Mouse (Mus musculus) monocyte, adult 5-6 weeks (primary cell): ENCODE data around the gene Vps18. TPM values are rescaled to one million over a fixed set of nuclear protein-coding genes. Genes with fewer than 3 reads are reported as not detected.
A peak's percentile ranks its signal among the peaks of the same experiment; 100 is the strongest.

ENCODE experiments used
- ATAC-seq: fragments of 153-309, 156-312 bp; replicated peaks from 2 replicates; pipeline ENCODE4 v1.8.0; 2017; ENCODE audit warnings: mild to moderate bottlenecking; ENCODE audit not compliant: low TSS enrichment, insufficient number of reproducible peaks, severe bottlenecking, poor library complexity, low FRiP score
- total RNA-seq: library from RNA; stranded (forward); fragments of 200-1000, 200-491, 200-594 nt; gene quantifications from 3 replicates; pipeline ENCODE4 v1.2.3, GENCODE M21; 2017

The Vps18 gene
- 20.7 to 33.0 TPM (median 21.1 TPM) in 3 replicates for total RNA-seq

- ATAC-seq, result peak; percentile 92
Measured at GRCm38 (mm10) chr2:119288270-119288882, at the start of gene Vps18. TSS of gene Vps18 (plus strand) at chr2:119288740.

GRCm38 (mm10) chr2:119240075-119240818 is 48.3 kb upstream of the Vps18 start:
- ATAC-seq, result no peak

GRCm38 (mm10) chr2:119240819-119241186 is 47.7 kb upstream of the Vps18 start:
- ATAC-seq, result no peak

GRCm38 (mm10) chr2:119242548-119242947 is 46.0 kb upstream of the Vps18 start:
- ATAC-seq, result no peak

GRCm38 (mm10) chr2:119245246-119245645 is 43.3 kb upstream of the Vps18 start:
- no peak for ATAC-seq

GRCm38 (mm10) chr2:119247904-119248303 is 40.6 kb upstream of the Vps18 start:
- no peak for ATAC-seq

- ATAC-seq, result no peak
Measured at GRCm38 (mm10) chr2:119249592-119250061, 38.9 kb upstream of the Vps18 start.

- ATAC-seq, result no peak
Measured at GRCm38 (mm10) chr2:119250377-119250776, 38.2 kb upstream of the Vps18 start.

- peak; percentile 90 for ATAC-seq
Measured at GRCm38 (mm10) chr2:119250826-119251478, 37.6 kb upstream of the Vps18 start.

- ATAC-seq, result no peak
Measured at GRCm38 (mm10) chr2:119254976-119255375, 33.6 kb upstream of the Vps18 start.

GRCm38 (mm10) chr2:119260518-119260917 is 28.0 kb upstream of the Vps18 start:
- ATAC-seq, result no peak

- ATAC-seq, result no peak
Measured at GRCm38 (mm10) chr2:119261326-119261725, 27.2 kb upstream of the Vps18 start.

GRCm38 (mm10) chr2:119262978-119263377 is 25.6 kb upstream of the Vps18 start:
- ATAC-seq, result peak; percentile 80

GRCm38 (mm10) chr2:119263813-119264212 is 24.7 kb upstream of the Vps18 start:
- ATAC-seq, result no peak

- ATAC-seq, result no peak
Measured at GRCm38 (mm10) chr2:119270286-119270642, 18.3 kb upstream of the Vps18 start.

- ATAC-seq, result peak; percentile 78
Measured at GRCm38 (mm10) chr2:119270643-119271331, 17.8 kb upstream of the Vps18 start, which contains the start of gene Rhov. TSS of gene Rhov (minus strand) at chr2:119271272.

- ATAC-seq, result no peak
Measured at GRCm38 (mm10) chr2:119274126-119274525, 14.4 kb upstream of the Vps18 start.

- no peak for ATAC-seq
Measured at GRCm38 (mm10) chr2:119276926-119277325, 11.6 kb upstream of the Vps18 start.

GRCm38 (mm10) chr2:119277810-119278209 is 10.7 kb upstream of the Vps18 start:
- ATAC-seq, result no peak
